In the genomic region with DNA sequence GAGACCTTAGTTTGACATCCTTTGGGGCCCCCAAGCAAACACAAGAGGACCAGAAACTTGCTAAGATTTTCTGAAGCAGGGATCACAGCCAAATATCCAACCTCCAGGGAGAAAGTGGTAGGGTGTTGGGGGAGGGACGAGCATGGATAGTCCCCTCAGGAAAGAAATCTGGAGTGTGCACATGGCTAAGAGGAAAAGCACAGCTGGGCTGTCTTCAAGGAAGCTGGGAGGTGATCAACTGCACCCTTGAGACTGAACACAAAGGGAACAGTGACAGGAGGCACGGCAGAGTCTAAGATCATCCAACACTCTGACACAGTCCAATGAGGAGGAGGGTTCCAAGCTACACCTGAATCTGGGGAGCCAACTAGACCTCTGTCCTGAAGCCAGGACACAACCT, we compare ENCODE assay signal across 14 mouse cellular contexts. TPM values are rescaled to one million over a fixed set of nuclear protein-coding genes. Genes with fewer than 3 reads are reported as not detected.
A peak's percentile ranks its signal among the peaks of the same experiment; 100 is the strongest.
DNase-seq lines count a peak whose midpoint lies in the region; ATAC-seq and TF ChIP-seq lines count a peak whose summit lies in the region.
"Had no signal": no experiment of that assay in that cellular context is flagged by ENCODE, and none has a peak within 500 bp of the region (broad histone marks: within the 10 kb centered on the region; RNA-seq: fewer than 3 reads in every experiment).

No protein-coding gene starts in this region.

- no peak for DNase-seq in hindbrain, embryonic 11.5 days (ENCODE audit: low spot score)
- DNase-seq in lung, postnatal 10 days: peak; percentile 31
- no peak for DNase-seq in lung, postnatal 36 days
- no peak for DNase-seq in layer of hippocampus, postnatal 10 days (ENCODE audit: low spot score in 2 of 2)
- DNase-seq in urinary bladder, adult 18-20 months (ENCODE audit: low spot score in 2 of 2): no peak
- DNase-seq: cerebellum, adult 2 months; liver, embryonic 13.5 days had no signal

- TF ChIP-seq POLR2A in small intestine, adult 2 months (IDR thresholded peaks at IDR 0.05; ENCODE audit: low read depth, low read length): no peak

- 0 out of 2 replicates have a peak overlapping the region, but pooled peaks have one; percentile 35 for H3K27ac ChIP-seq in hindbrain, embryonic 12.5 days
- no peak overlapping the region for H3K27ac ChIP-seq in hindbrain, embryonic 11.5 days (ENCODE audit: low read depth, low read length)
- H3K27ac ChIP-seq in heart, embryonic 13.5 days (replicated peaks): peak overlapping the region; percentile 21; the same call in 1 of the 2 replicates
- peak overlapping the region; percentile 4; the same call in 1 of the 2 replicates for H3K27ac ChIP-seq in small intestine, adult 2 months (ENCODE audit: insufficient read depth, low read depth, low read length)
- H3K27ac ChIP-seq: hindbrain, embryonic 14.5 days; liver, embryonic 13.5 days had no signal

- no peaks in the 10 kb centered on the region for H3K9me3 ChIP-seq in hindbrain, embryonic 12.5 days (replicated peaks)
- no peaks in the 10 kb centered on the region for H3K9me3 ChIP-seq in hindbrain, embryonic 11.5 days (ENCODE audit: control insufficient read depth, low read length)
- H3K9me3 ChIP-seq in heart, embryonic 13.5 days: no peaks in the 10 kb centered on the region
- H3K9me3 ChIP-seq: liver, embryonic 13.5 days had no signal

- WGBS in hindbrain, embryonic 12.5 days: 56% methylated on average over 2 of the region's 2 CpGs
- WGBS in hindbrain, embryonic 11.5 days: 59% methylated on average over 2 of the region's 2 CpGs
- 38% methylated on average over 2 of the region's 2 CpGs for WGBS in heart, embryonic 13.5 days
- 15% methylated on average over 2 of the region's 2 CpGs for WGBS in small intestine, adult 2 months

- H3K9ac ChIP-seq in hindbrain, embryonic 12.5 days: no peak overlapping the region
- no peak overlapping the region for H3K9ac ChIP-seq in hindbrain, embryonic 11.5 days (ENCODE audit: low read depth, low read length)
- H3K9ac ChIP-seq in heart, embryonic 13.5 days: 0 out of 2 replicates have a peak overlapping the region, but pooled peaks have one; percentile 28
- H3K9ac ChIP-seq: hindbrain, embryonic 14.5 days; liver, embryonic 13.5 days had no signal

- H3K4me2 ChIP-seq in hindbrain, embryonic 12.5 days (replicated peaks): no peak overlapping the region
- H3K4me2 ChIP-seq in hindbrain, embryonic 11.5 days (replicated peaks; ENCODE audit: low read depth, low read length): no peak overlapping the region
- H3K4me2 ChIP-seq in heart, embryonic 13.5 days: no peak overlapping the region
- H3K4me2 ChIP-seq: hindbrain, embryonic 14.5 days; liver, embryonic 13.5 days had no signal

- ATAC-seq in hindbrain, embryonic 12.5 days (ENCODE audit: low FRiP score): no peak
- ATAC-seq in hindbrain, embryonic 11.5 days (ENCODE audit: low FRiP score): no peak
- no peak for ATAC-seq in heart, embryonic 13.5 days (ENCODE audit: extremely low read depth, insufficient number of reproducible peaks, low FRiP score, low TSS enrichment)
- ATAC-seq: activated CD4-positive, CD25-positive, alpha-beta regulatory T cell, adult 4 months; CD4-positive, CD25-positive, alpha-beta regulatory T cell, adult 4 months; forebrain, embryonic 14.5 days had no signal

- no peaks in the 10 kb centered on the region for H3K36me3 ChIP-seq in hindbrain, embryonic 12.5 days
- no peaks in the 10 kb centered on the region for H3K36me3 ChIP-seq in hindbrain, embryonic 11.5 days (ENCODE audit: control insufficient read depth, insufficient read depth, low read length)
- H3K36me3 ChIP-seq in heart, embryonic 13.5 days: 0 out of 2 replicates have a peak, but pooled peaks cover 9% of the 10 kb centered on the region
- H3K36me3 ChIP-seq in small intestine, adult 2 months (ENCODE audit: control insufficient read depth, insufficient read depth, low read length): no peaks in the 10 kb centered on the region
- H3K36me3 ChIP-seq: liver, embryonic 13.5 days had no signal

- no peak for TF ChIP-seq CTCF in small intestine, adult 2 months (IDR thresholded peaks at IDR 0.05; ENCODE audit: extremely low read depth, insufficient read length, insufficient replicate concordance, low read depth, low read length)

- peaks cover 30% of the 10 kb centered on the region for H3K4me1 ChIP-seq in hindbrain, embryonic 12.5 days
- H3K4me1 ChIP-seq in hindbrain, embryonic 11.5 days (replicated peaks; ENCODE audit: control insufficient read depth, insufficient read depth, low read length): no peaks in the 10 kb centered on the region
- H3K4me1 ChIP-seq in heart, embryonic 13.5 days: peaks cover 98% of the 10 kb centered on the region
- H3K4me1 ChIP-seq in small intestine, adult 2 months (ENCODE audit: control insufficient read depth, insufficient read depth, insufficient read length, low read length): peaks cover 30% of the 10 kb centered on the region

- no peak overlapping the region for H3K4me3 ChIP-seq in hindbrain, embryonic 12.5 days
- H3K4me3 ChIP-seq in hindbrain, embryonic 11.5 days (ENCODE audit: low read depth, low read length): no peak overlapping the region
- no peak overlapping the region for H3K4me3 ChIP-seq in heart, embryonic 13.5 days
- no peak overlapping the region for H3K4me3 ChIP-seq in small intestine, adult 2 months (ENCODE audit: low read depth, low read length)
- H3K4me3 ChIP-seq: liver, embryonic 13.5 days had no signal

- H3K27me3 ChIP-seq in hindbrain, embryonic 12.5 days: no peaks in the 10 kb centered on the region
- no peaks in the 10 kb centered on the region for H3K27me3 ChIP-seq in hindbrain, embryonic 11.5 days (ENCODE audit: control insufficient read depth, insufficient read depth, low read length)
- H3K27me3 ChIP-seq in heart, embryonic 13.5 days (replicated peaks): no peaks in the 10 kb centered on the region
- no peaks in the 10 kb centered on the region for H3K27me3 ChIP-seq in small intestine, adult 2 months (ENCODE audit: control insufficient read depth, insufficient read depth, low read length)
- H3K27me3 ChIP-seq: liver, embryonic 13.5 days had no signal

RNA-seq across cellular contexts. Expression of a gene that starts 13.7 kb away (rescaled TPM):
- polyA plus RNA-seq in hindbrain, embryonic 12.5 days (2016; fragmentation: Nextera tagmentation; extraction: Ambion mirVana): 23.7 and 26.0 TPM in 2 replicates
- 19.1 and 23.4 TPM in 2 replicates for polyA plus RNA-seq in hindbrain, embryonic 11.5 days (2014; fragmentation: Nextera tagmentation; extraction: Ambion mirVana)
- polyA plus RNA-seq in heart, embryonic 13.5 days (2015; fragmentation: Nextera tagmentation; extraction: Ambion mirVana): 39.5 and 40.4 TPM in 2 replicates
- polyA plus RNA-seq in small intestine, adult 2 months (2012; rRNA removed): 53.1 and 55.5 TPM in 2 replicates
- total RNA-seq in layer of hippocampus, postnatal 10 days (2021): 10 to 100 TPM; 69.2 to 77.9 TPM
